Mouse (Mus musculus): ENCODE measurements at regions not wholly inside any gene's neighbourhood (a gene's known extent, or its start where the extent isn't known, plus 50 kb on each side); places are given as distances from the start of the nearest gene placed in this dataset.

DNA sequence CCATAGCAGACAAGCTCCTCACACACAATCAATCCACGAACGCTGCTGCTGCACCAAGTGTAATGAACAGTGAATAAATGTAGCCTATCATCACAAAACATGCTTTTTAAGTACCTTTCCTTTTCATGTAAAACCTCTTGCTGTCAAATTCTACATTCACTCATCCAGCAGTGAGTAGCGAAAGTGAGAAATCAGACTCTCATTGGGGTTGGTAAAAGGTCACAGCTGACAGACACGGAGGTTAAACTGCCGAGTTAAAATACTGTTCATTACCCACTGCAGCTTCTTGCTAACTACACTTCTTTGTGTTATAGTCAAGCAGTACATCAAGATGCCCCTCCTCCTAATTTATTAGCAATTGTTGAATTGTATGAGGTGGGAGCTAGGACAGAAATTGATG is 1055.8 kb upstream of the Nr2f1 start:
- no peak for TF ChIP-seq CTCF (IDR thresholded peaks at IDR 0.05; ENCODE audit: low read depth)
- Histone ChIP-seq H3K27me3 (ENCODE audit: insufficient read depth, low read length) (no peaks in the 10 kb centered on the region), H3K36me3 (replicated peaks; ENCODE audit: insufficient read depth, low read length) (no peaks in the 10 kb centered on the region), H3K27ac (ENCODE audit: low read depth) (no peak overlapping the region), H3K4me2 (ENCODE audit: low read depth, low read length) (no peak overlapping the region), H3K9ac (replicated peaks) (no peak overlapping the region), H3K4me1 (ENCODE audit: insufficient read depth) (no peaks in the 10 kb centered on the region), H3K4me3 (ENCODE audit: low read depth, low read length) (no peak overlapping the region), H3K9me3 (ENCODE audit: low read length) (no peaks in the 10 kb centered on the region)
- ATAC-seq (no peak), DNase-seq (no peak)
- WGBS (ENCODE audit: insufficient replicate concordance) = 75% methylated on average over 5 of the region's 5 CpGs

DNA sequence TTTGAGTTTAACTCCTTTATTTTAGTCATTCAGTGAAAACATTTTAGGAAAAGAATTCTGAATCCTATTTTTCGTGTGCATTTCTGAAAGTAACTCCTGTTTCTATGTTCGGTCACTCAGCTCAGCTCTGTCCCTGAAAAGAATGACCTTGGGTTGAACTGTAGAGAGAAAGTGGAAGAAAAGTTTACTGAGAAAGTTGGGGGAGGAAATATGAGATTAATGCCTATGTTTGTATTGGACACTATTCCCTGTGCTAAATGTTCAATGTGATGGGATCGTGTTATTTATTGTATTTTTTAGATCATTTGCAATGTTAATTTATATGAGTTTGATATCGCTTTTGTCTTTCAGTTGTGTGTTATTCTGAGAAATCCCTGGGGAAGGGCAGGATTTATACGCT is 1052.8 kb upstream of the Nr2f1 start:
- no peak overlapping the region for H3K9ac ChIP-seq (replicated peaks)
- no peak for TF ChIP-seq CTCF (IDR thresholded peaks at IDR 0.05; ENCODE audit: low read depth)
- TF ChIP-seq EP300 (IDR thresholded peaks at IDR 0.05; ENCODE audit: low read depth) = no peak
- no peak overlapping the region for H3K4me2 ChIP-seq (ENCODE audit: low read depth, low read length)
- H3K4me1 ChIP-seq (ENCODE audit: insufficient read depth) = no peaks in the 10 kb centered on the region
- no peak for ATAC-seq
- no peak for DNase-seq
- WGBS (ENCODE audit: insufficient replicate concordance) = 63% methylated on average over 5 of the region's 5 CpGs
- no peaks in the 10 kb centered on the region for H3K27me3 ChIP-seq (ENCODE audit: insufficient read depth, low read length)
- H3K4me3 ChIP-seq (ENCODE audit: low read depth, low read length) = no peak overlapping the region
- H3K36me3 ChIP-seq (replicated peaks; ENCODE audit: insufficient read depth, low read length) = no peaks in the 10 kb centered on the region
- no peak overlapping the region for H3K27ac ChIP-seq (ENCODE audit: low read depth)
- no peaks in the 10 kb centered on the region for H3K9me3 ChIP-seq (ENCODE audit: low read length)

DNA sequence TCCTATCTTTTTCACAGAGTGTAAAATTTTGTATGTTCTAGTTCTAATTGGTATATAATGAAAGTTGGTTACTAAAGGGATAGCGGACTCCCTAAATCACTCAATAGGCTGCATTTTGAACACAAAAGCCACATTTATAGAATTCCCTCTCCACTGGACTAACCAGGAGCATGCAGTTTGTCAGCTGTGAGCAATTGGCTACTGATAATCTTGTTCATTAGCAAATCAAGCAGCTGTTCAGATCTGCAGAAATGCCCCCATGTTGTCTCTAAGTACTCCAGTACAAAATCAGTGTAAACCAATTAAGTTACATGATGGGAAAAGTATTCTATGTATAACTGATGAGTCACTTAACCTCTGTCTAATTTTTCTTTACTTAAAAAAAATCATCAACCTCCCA is 1051.7 kb upstream of the Nr2f1 start:
- WGBS (ENCODE audit: insufficient replicate concordance) = 95% methylated on average over 1 of the region's 1 CpGs
- Histone ChIP-seq H3K9me3 (ENCODE audit: low read length) (no peaks in the 10 kb centered on the region), H3K9ac (replicated peaks) (no peak overlapping the region), H3K27me3 (ENCODE audit: insufficient read depth, low read length) (no peaks in the 10 kb centered on the region), H3K4me2 (ENCODE audit: low read depth, low read length) (no peak overlapping the region), H3K27ac (ENCODE audit: low read depth) (no peak overlapping the region), H3K4me3 (ENCODE audit: low read depth, low read length) (no peak overlapping the region), H3K36me3 (replicated peaks; ENCODE audit: insufficient read depth, low read length) (no peaks in the 10 kb centered on the region), H3K4me1 (ENCODE audit: insufficient read depth) (no peaks in the 10 kb centered on the region)
- no peak for ATAC-seq
- TF ChIP-seq EP300 (IDR thresholded peaks at IDR 0.05; ENCODE audit: low read depth) (no peak), CTCF (IDR thresholded peaks at IDR 0.05; ENCODE audit: low read depth) (no peak)
- no peak for DNase-seq
